Mouse (Mus musculus) T-helper 2 cell (primary cell): ENCODE results near the gene Slc4a5.

Experiments used
- in situ Hi-C: fragments of 300-600 bp; cut with MboI, MseI; formaldehyde crosslinking; loops from one replicate; pipeline ENCODE4 v1.15.1; 2025; ENCODE audit warnings: high pct_unique_total_duplicates

Gene Slc4a5

DNA sequence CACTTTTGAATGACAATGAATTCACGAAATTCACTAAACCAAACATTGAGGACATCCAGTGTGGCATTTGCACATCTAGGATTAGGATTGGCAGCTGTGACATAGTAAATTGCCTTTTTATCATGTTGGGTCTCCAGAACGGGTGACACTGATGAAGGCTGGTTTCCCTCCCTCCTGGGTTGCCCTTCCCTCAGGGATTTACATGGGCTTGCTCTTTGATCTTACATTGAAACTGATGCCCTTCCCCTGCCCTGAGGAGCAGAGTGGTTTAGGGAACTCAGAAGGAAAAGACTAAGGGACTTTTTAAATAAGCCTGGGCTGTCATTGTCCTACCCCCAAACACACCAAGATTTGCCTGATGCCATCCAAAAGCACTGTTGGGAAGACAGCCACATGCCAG is 11.9 kb downstream of the Slc4a5 start:
- in situ Hi-C loops, result loop anchor here (25.0 kb wide), 1 partner anchor 1594 kb away; no protein-coding TSS in a partner anchor

DNA sequence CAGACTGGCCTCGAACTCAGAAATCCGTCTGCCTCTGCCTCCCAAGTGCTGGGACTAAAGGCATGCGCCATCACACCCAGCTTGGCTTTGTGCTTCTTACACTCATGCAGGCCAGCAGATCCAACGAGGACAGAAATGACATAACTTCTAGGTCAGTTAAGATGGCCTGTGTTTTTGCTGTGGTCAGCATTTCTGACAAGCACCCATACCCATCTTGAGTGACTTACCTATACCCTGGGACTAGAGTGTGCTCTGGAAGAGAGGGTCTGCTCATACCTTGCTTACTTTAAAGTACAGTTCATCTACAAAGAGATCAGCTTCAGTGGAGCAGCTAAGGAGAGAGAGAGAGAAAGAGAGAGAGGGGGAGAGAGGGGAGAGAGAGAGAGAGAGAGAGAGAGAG is 13.7 kb downstream of the Slc4a5 start:
- in situ Hi-C loops, result loop anchor here (25.0 kb wide), 1 partner anchor 1596 kb away; no protein-coding TSS in a partner anchor

DNA sequence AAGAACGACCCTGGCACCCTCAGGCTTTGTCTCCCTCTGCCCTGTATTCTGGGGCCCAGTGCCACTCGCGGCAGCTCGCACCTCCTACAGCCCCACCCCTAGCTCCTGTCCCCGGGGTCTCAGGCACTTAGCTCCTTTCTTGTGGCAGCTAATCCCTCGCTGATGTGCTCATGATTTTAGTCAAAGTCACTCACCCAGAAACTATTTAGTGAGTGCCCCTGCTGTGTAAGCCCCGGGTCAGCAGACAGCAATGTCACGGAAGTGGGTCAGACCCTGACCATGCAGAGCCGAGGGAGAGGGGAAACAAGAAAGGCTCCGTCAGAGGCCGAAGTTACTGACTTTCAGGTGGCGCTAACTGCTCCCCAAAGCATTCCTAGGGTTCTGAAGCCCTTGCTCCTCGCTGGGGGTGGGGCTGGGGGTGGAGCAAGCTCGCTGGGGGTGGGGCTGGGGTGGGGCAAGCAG is 14.7 kb downstream of the Slc4a5 start:
- in situ Hi-C loops, result loop anchor here (25.0 kb wide), 1 partner anchor 1597 kb away; no protein-coding TSS in a partner anchor

DNA sequence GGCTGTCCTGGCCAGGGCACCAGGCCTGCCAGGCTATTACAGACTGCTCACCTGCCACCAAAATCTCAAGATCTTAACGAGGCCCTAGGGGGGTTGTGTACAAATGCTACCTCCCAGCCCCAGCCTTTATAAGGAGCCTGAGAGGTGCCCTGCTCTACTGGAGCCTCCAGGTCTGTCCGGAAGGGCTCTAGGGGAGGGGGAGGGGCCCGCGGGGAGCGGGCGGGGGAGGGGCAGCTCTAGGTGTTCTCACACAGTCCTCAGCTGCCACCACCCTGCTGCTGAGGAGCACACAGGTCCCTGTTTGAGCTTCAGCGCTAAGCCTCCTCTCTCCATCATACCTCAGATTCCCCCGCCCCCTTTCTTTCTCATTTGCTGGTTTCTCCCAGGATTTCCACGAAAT is 17.5 kb downstream of the Slc4a5 start:
- in situ Hi-C loops, result loop anchor here (25.0 kb wide), 1 partner anchor 1600 kb away; no protein-coding TSS in a partner anchor

DNA sequence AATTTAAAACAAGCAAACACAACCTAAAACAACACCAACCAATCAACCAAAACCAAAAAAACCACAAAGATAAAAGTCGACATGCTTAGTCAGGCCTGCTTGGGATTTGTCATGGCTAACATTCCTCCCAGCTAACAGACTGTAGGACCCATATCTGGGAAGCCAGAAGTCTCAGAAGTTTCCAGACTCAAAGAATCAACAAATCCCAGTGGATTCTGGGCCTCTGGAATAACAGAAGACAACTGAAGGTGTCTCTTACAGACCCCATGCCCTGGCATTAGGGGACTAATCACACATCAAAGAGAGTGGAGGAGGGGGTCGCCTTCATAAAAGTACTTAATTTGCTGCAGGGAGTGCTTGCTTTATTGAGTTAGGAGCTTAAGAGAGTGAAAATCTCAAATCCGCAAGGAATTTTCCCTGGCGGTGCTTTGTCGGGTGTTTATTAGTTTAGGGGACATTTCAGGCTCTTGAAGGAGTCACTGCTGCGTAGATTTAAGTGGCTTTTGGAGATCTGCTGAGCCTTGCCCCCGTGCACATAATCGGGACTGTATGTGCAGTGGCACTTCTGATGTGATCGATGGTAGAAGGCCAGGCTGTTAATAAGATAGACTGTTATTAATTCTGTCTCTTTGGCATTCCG is 24.9 kb downstream of the Slc4a5 start:
- in situ Hi-C loops, result loop anchor here (25.0 kb wide), 1 partner anchor 1607 kb away; no protein-coding TSS in a partner anchor

DNA sequence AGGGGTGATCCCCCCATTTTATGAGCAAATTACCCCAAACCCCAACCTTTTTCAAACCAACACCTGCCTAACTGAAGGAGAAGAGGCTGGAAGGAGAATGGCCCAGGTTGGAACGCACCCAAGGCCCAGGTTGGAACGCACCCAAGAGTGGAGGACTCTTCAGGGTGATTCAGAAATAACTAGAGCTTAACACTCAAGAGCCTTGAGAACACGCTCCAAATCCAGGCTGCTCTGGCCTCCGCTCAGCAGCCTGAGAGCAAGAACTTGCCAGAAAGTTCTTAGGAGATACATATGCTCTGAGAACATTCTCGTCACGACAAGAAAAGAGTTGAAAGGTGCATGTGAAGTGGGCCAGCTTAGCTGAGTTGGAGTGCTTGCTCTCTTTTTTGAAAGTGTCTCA is 25.5 kb downstream of the Slc4a5 start:
- in situ Hi-C loops, result loop anchor here (25.0 kb wide), 1 partner anchor 1608 kb away; no protein-coding TSS in a partner anchor

DNA sequence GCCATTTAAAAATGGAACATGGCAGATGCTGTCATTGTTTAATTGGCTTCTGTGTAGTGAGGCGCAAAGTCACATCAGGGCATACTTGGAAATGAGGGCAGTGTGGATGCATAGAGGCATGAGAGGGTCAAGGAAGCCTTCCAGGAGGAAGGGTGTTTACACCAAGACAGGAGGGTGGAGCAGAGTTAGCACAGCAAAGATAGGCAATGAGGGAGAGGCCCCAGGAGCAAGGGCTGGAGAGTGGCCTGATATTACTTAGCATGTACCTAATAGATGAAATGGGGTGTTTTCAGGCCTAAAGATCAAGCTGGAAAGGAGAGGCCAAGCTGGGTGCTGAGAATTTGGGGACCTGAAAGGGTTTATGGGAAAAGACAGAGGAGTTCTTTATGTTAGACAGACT is 26.4 kb downstream of the Slc4a5 start:
- in situ Hi-C loops, result loop anchor here (25.0 kb wide), 1 partner anchor 1609 kb away; no protein-coding TSS in a partner anchor

DNA sequence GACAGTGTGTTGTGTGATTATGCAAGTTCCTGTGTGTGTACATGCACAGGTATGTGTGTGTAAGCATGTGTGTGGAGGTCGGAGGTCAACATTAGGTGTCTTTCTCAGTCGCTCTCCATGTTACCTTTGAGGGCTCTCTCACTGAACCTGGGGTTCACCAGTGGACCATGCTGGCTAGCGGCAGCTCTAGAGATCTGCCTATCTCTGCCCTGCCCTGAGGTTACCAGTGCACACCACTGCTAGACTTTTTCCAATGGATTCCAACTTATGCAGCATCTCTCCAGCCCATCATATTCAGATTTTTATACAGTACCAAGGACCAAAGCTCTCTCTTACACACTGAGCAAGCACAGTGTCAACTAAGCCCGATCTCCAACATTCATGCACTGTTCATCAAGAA is 27.1 kb downstream of the Slc4a5 start:
- in situ Hi-C loops, result loop anchor here (25.0 kb wide), 1 partner anchor 1609 kb away; no protein-coding TSS in a partner anchor

DNA sequence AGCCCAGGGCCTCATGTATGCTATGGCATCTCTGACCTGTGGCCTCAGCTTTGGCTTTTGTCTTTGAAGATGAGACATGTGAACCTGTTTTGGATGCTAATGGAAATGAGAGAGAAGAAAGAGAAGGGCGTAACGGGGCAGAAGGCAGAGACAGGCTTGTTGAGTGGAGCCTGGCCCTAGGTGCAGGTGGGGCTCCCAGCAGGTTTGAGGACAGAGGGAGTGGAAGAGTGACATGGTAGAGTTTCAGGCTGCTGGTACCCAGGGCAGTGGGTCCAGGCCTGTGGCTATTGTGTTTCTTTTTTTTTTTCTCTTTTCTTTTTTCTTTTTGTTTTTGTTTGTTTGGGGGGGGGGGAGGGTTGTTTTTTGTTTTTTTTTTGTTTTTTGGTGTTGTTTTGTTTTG is 27.5 kb downstream of the Slc4a5 start:
- in situ Hi-C loops, result loop anchor here (25.0 kb wide), 1 partner anchor 1610 kb away; no protein-coding TSS in a partner anchor

DNA sequence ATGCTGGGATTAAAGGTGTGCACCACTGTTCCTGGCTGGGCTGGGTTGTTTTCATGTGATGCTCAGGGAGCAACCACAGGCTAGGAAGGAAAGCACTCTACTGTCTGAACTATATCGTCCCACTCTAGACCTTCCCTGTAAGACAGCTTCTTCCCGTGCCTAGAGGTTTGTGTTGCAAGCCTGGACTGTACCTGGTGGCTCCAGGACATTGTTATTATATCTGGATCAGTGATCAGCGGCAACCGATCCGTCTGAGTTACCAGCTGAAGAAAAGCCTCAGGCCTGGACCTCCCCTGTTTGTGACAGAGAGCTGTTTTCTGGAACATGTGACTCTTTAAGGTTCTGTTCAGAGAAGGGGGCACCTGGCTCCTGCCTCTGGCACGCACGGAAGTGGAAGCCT is 34.6 kb downstream of the Slc4a5 start:
- in situ Hi-C loops, result no loop called here

DNA sequence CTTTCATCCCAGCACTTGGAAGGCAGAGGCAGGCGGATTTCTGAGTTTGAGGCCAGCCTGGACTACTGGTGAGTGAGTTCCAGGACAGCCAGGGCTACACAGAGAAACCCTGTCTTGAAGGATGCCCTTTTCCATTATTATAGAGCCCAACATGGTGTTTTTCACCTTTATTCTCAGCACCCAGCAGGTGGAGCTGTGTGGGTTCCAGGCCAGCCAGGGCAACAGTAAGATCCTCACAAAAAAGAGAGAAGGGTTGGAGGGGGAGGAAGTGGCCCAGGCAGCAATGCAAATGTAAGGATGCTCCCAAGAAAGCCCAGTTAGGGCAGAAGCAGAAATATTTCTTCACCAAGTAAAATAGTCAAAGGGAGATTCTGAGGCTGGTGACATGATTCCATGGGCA is 44.9 kb downstream of the Slc4a5 start:
- in situ Hi-C loops, result no loop called here

DNA sequence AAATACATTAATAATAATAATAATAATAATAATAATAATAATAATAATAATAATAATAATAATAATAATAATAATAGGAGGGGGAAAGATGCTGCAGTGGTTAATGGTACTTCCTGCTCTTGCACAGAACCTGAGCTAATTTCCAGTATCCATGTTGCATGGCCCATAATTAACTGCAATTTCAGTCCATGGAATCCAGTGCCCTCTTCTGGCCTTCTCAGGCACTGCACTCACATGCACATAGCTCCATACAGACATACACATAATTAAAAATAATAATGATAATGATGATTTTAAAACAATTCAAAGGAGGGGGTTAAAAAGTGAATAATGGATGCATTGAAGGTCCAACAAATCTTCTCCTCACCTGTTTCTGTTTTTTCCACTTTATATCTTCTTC is 45.6 kb downstream of the Slc4a5 start:
- in situ Hi-C loops, result no loop called here

DNA sequence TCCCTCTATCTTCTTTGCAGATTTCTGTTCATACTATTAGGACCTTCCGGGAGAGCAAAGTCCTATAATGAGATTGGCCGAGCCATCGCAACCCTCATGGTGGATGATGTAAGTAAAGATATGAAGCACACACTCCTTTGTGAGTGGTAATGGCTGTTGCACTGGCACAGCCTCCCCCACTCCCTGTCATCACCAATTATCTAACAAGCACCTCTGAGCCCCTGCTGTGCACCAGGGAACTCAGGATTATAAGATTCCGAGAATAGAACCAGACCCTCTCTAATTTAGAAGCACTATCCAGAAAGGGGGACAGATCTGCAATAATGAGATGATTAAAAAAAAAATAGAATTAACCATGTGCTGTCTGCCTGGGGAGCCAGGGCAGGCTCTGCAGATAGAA is 46.0 kb downstream of the Slc4a5 start:
- in situ Hi-C loops, result no loop called here

DNA sequence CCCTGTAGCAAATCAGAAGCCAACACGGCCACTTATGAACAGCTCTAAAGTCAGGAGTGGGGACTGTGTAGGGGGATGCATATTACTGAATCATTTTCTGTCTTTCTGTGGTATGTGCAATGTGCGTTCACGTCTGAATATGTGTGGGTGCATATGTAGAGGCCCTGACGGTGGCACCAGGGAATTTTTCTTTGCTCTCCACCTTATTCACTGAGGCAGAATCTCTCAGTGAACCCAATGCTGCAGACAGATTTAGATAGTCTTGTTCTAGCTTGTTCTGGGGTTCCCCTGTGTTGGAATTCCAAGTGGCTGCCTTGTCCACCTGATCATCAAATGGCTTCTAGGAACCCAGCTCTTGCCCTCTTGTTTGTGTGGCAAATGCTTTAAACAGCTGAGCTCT is 48.0 kb downstream of the Slc4a5 start:
- in situ Hi-C loops, result no loop called here

DNA sequence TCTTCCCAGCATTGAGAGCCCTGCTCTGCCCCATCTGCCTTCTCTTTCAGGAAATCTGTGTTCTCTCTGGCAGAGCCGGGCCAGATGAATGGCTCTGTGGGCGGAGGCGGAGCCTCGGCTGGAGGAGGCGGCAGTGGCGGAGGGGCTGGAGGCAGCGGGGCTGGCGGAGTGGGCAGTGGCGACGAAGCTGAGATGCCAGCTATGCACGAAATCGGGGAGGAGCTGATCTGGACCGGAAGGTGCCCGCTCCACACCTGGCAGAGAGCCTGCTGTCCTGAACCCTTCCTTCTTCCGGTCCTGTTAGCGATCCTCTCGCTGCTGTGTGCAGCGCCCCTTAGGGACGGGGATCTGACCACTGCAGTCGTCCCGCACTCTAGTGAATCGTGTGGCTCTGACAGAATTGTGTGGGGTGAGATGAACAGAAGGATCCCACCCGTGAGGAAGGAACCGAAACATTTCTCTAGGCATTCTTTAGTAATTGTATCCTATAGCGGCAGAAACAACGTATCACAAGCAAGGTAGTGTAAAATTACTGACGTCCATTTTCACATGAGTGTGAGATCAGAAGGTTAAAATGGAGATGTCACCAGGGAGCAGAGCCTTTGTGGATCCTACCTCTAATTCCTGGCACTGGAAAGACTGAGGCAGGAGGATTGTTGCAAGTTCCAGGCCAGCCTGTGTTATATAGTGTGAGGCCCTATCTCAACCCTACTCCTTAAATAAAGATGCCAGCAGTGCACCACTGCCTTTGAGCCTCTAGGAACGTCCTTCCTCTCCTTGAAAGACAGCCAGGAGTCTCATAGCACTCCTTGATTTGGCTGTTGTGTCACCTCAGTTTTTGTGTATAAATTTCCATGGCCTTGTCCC is 48.7 kb downstream of the Slc4a5 start:
- in situ Hi-C loops, result no loop called here

DNA sequence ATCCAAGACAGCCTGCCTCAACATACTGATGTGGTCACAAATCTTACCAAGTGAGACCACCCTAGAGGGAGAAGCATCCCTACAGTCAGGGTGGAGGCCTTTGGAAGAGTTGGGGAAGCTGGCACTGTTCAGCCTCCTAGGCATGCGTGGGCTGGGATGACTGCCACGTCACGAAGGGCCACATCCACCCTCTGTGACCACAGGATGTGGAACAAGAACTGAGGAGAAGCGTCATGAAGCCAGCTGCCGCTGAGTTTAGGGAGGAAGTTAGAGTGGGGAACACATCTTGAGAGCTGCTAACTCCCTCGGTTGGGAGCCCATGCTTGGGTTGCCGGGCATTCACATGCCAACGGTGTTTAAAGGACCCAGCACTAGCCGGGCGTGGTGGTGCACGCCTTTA is 54.1 kb downstream of the Slc4a5 start:
- in situ Hi-C loops, result no loop called here

DNA sequence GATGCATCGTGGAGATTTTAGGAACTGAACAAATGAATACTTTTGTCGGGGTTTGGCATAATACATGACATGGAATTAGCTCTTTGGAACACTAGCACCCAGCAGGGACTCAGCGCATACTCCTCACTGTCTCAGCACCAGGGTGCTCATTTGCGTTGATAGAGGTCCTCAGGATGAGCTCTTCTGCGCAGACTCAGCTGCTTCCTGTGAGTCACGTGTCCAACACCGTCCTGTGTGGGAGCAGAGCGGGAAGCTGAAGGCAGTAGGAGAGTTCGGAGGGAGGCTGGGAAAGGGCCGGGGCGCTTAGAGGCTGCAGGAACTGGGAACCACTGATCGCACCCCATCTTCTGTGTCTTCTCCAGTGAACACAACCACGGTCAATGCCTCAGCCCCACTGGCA is 57.5 kb downstream of the Slc4a5 start:
- in situ Hi-C loops, result loop anchor here (5.0 kb wide), 1 partner anchor 65 kb away; no protein-coding TSS in a partner anchor

DNA sequence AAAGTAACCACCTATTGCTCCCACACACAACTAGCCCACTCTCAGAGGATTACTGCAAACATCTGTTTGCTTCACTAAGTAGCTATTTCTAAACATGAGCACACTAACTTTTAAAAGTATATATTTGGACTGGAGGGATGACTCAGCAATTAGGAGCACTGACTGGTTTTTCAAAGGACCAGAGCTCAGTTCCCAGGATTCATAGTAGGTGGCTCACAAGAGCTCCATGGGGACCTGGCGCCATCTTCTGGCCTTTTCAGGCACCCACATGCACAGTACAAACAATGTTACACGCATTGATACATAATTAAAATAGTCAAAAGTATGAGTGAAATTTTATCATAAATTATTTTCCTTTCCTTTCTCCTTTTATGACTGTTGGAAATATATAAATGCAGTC is 59.3 kb downstream of the Slc4a5 start:
- in situ Hi-C loops, result loop anchor here (5.0 kb wide), 1 partner anchor 67 kb away; no protein-coding TSS in a partner anchor

DNA sequence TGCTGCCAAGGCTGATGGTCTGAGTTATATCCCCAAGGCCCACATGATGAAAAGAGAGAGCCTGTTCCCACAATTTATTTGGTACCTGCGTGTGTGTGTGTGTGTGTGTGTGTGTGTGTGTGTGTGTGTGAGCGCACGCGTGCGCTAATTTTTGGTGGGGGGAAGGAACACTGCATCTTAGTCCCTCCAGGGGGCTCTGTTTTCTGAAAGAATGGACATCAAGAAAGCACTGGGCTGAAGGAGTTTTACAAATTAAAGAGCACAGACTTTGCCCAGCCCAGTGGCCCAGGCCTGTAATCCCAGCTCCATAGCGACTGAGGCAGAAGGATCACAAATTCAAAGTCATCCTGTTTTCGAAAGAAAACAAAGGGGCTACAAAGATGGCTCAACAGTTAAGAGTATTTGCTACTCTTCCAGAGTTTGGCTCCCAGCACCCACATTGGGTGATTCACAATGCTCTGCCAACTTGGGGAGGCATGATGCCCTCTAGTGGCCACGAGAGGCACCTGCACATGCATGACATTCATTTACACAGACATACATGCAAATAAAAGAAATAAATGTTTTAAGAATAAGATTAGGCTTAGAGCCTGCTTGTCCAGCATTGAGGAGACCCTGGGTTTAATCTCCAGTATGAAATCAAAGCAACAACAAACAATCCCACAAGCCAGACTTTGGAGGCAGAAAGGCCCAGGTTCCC is 60.8 kb downstream of the Slc4a5 start:
- in situ Hi-C loops, result loop anchor here (5.0 kb wide), 1 partner anchor 283 kb away; no protein-coding TSS in a partner anchor

DNA sequence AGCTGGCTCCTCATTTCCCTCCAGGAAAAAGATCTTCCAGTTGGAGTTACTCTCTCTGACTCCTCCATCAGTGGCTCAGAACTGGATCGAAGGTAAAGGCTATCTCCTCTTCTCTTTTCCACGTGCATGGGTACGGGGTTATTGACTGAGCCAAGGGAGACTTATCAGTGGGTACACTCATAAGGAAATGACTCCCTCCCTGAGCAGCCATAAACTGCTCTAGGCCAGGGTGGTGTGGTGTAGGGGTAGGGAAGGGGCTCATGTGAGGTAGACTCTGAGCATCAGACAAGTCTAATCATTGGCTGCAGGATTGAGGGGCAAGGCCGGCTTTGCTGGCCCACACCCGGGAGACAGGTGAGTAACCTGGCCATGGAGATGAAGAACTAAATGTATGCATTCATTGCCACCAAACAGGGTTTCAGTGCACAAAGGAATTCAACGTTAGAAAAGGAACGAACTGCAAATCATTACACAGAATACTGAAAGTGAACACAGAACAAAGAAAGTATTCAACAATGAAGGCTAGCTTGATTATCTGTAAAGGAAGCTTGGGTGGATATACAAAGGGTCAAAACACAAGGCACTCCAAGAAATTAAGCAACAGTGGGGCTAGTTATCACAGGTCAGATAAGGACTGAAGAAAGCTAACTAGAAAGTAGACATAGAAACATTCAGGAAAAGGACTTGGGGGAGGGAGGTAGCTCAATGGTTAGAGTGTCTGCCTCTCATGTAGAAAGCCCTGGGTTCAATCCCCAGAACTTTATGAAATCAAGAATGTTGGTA is 81.0 kb downstream of the Slc4a5 start:
- in situ Hi-C loops, result no loop called here

DNA sequence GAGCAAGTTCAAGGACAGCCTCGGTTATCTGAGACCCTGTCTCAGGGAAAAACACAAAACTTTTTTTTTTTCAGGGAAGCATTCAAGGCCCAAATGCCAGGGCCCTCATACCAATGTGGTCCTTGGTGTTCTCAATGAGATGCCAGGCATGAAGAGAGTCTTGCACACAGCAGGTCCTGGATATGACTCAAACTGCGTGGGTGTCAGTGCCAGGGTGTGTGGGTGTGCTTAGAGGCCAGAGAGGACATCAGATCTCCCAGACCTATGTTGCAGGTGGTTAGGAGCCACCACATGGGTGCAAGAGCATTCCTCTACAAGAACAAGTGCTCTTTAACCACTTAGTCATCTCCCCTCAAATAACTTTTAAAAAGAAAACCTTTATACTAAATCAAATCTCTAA is 81.7 kb downstream of the Slc4a5 start:
- in situ Hi-C loops, result no loop called here
